Mouse (Mus musculus) Patski (cell line): ENCODE data around the gene Lrp2. TPM values are rescaled to one million over a fixed set of nuclear protein-coding genes. Genes with fewer than 3 reads are reported as not detected.
A peak's percentile ranks its signal among the peaks of the same experiment; 100 is the strongest.

Source experiments
- ATAC-seq: fragments of 100-300 bp; one replicate; pipeline ENCODE4 v1.8.0; 2021
- CTCF ChIA-PET: fragments of 350-600 bp; sonication (Branson Sonifier 250); formaldehyde crosslinking; loops from one replicate; lab custom pipeline; 2022; ENCODE audit warnings: inconsistent platforms; lab: Charles Lee
- POLR2A ChIA-PET: fragments of 350-600 bp; sonication (Branson Sonifier 250); formaldehyde crosslinking; loops from one replicate; lab custom pipeline; 2022; ENCODE audit warnings: antibody characterized with exemption, inconsistent platforms; lab: Charles Lee
- DNase-seq: peaks from one replicate; pipeline ENCODE4 v3.0.0-alpha.2; 2011; ENCODE audit warnings: low read depth, low spot score
- H3K27me3 ChIP-seq: fragments of 371-371 bp; one replicate; pipeline ENCODE4 v1.5.1; 2021
- CTCF ChIP-seq: fragments of 100-300 bp; IDR thresholded peaks from one replicate; pipeline ENCODE4 v1.5.1; 2021
- in situ Hi-C: fragments of 300-500 bp; cut with MboI; formaldehyde crosslinking; loops from 3 replicates; pipeline ENCODE4 v1.11.1; 2018; ENCODE audit warnings: low pct_unique_long_range_greater_than_20kb, mixed read lengths
- polyA plus RNA-seq: library from polyadenylated mRNA; unstranded; gene quantifications from one replicate; pipeline ENCODE4 v1.2.3, GENCODE M21; 2021

The Lrp2 gene
- polyA plus RNA-seq, 1 experiment from 2014 or later, result 39.0 TPM

DNA sequence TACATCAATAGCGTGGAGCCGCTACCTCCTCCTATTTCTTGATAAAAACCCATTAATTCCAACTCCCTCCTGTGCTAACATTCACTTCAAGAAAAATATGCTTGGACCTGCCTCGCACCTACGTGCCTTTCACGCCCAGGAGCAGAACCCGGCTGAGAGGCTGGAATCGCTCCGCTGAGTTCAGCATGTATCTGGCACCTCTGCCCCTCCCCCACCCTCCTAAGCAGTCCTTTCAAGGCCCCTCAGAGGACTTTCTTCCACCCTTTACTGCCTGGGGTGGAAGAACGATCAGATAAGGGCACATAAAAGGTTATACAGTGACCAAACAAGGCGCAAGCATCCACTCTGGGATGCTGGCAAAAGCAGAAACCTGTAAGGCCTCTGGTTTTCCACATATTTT lies 26.4 kb upstream of the Lrp2 start:
- in situ Hi-C loops, result no loop called here
- DNase-seq (no peak), ATAC-seq (no peak)
- ChIA-PET CTCF (no interaction called here), POLR2A (no interaction called here)
- TF ChIP-seq CTCF, result no peak
- H3K27me3 ChIP-seq, result no peaks in the 10 kb centered on the region

DNA sequence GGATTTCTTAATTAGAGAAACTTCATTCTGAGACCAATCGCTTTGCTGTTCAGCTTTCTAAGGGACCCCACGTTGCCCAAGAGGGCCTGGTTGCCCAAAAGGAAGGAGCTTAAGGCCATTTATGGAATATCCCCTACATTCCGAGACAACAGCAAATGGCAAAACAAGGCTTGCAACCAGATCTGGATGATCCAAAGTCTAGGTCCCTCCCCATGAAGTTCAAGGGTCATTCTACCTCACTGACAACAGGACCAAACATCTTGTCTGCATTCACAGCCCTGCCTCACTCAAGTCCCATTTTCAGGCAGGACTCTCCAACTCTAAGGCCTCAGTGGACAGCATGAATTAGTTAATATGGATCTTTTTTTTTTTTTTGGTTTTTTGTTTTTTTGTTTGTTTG lies 20.8 kb upstream of the Lrp2 start:
- in situ Hi-C loops, result no loop called here
- ATAC-seq, result no peak
- POLR2A ChIA-PET, result interaction anchor here (0.6 kb wide), 1 partner anchor 8 kb away, joined by 4 read pairs; no protein-coding TSS in a partner anchor
- no peaks in the 10 kb centered on the region for H3K27me3 ChIP-seq
- no peak for DNase-seq
- no peak for TF ChIP-seq CTCF
- CTCF ChIA-PET, result interaction anchor here (0.6 to 1.0 kb wide), 2 partner anchors 27 to 152 kb away, joined by 3 read pairs; no protein-coding TSS in a partner anchor

- CTCF ChIA-PET, result no interaction called here
- in situ Hi-C loops, result no loop called here
- TF ChIP-seq CTCF, result no peak
- DNase-seq, result no peak
- POLR2A ChIA-PET, result no interaction called here
- no peak for ATAC-seq
- H3K27me3 ChIP-seq, result no peaks in the 10 kb centered on the region
These were observed 18.0 kb upstream of the Lrp2 start for GRCm38 (mm10) chr2:69603726-69604393.

DNA sequence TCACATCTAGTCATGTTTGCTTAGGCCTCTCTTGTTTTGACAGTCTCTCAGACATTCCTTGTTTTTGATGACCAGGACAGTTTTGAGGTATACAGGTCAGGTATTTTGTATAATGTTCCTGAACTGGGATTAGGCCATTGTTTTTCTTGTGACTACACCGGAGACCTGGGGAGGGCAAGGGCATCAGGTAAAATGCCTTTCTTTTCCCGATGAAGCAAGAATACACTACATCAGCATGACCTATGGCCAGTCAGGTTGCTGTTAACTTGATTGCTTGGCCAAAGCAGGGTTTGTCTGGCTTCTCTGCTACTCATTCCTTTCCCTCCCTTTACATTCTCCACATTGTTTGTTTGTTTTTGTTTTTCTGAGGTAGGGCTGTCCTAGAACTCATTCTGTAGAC lies 7.3 kb upstream of the Lrp2 start:
- no peaks in the 10 kb centered on the region for H3K27me3 ChIP-seq
- ChIA-PET CTCF (interaction anchor here (1.3 kb wide), 1 partner anchor 27 kb away, joined by 3 read pairs; no protein-coding TSS in a partner anchor), POLR2A (no interaction called here)
- TF ChIP-seq CTCF, result no peak
- no peak for DNase-seq
- ATAC-seq, result no peak
- in situ Hi-C loops, result no loop called here

GRCm38 (mm10) chr2:69592536-69592935 lies 6.7 kb upstream of the Lrp2 start:
- CTCF ChIA-PET, result no interaction called here
- in situ Hi-C loops, result no loop called here
- ATAC-seq (no peak), DNase-seq (no peak)
- TF ChIP-seq CTCF, result no peak
- H3K27me3 ChIP-seq, result no peaks in the 10 kb centered on the region
- POLR2A ChIA-PET, result no interaction called here

- in situ Hi-C loops, result no loop called here
- POLR2A ChIA-PET, result no interaction called here
- no peak for TF ChIP-seq CTCF
- DNase-seq (no peak), ATAC-seq (no peak)
- H3K27me3 ChIP-seq, result no peaks in the 10 kb centered on the region
- CTCF ChIA-PET, result interaction anchor here (1.7 kb wide), 1 partner anchor 16 kb away, joined by 6 read pairs; no protein-coding TSS in a partner anchor
These were observed 6.2 kb upstream of the Lrp2 start for GRCm38 (mm10) chr2:69591966-69592505.

GRCm38 (mm10) chr2:69590548-69590947 lies 4.7 kb upstream of the Lrp2 start:
- no peak for TF ChIP-seq CTCF
- in situ Hi-C loops, result no loop called here
- ATAC-seq (no peak), DNase-seq (no peak)
- ChIA-PET CTCF (interaction anchor here (1.6 to 1.7 kb wide), 2 partner anchors 14 to 40 kb away, joined by 4 to 6 read pairs; no protein-coding TSS in a partner anchor), POLR2A (no interaction called here)
- H3K27me3 ChIP-seq, result no peaks in the 10 kb centered on the region

GRCm38 (mm10) chr2:69587896-69588295 lies 2.0 kb upstream of the Lrp2 start:
- DNase-seq (peak; percentile 85), ATAC-seq (peak; percentile 61)
- no peak for TF ChIP-seq CTCF
- ChIA-PET CTCF (interaction anchor here (1.5 kb wide), 1 partner anchor 10 kb away, joined by 4 read pairs; no protein-coding TSS in a partner anchor), POLR2A (no interaction called here)
- in situ Hi-C loops, result no loop called here
- no peaks in the 10 kb centered on the region for H3K27me3 ChIP-seq

- in situ Hi-C loops, result no loop called here
- ChIA-PET CTCF (no interaction called here), POLR2A (no interaction called here)
- ATAC-seq (no peak), DNase-seq (no peak)
- TF ChIP-seq CTCF, result no peak
- H3K27me3 ChIP-seq, result no peaks in the 10 kb centered on the region
These were observed 1.2 kb upstream of the Lrp2 start for GRCm38 (mm10) chr2:69586821-69587728.

GRCm38 (mm10) chr2:69585191-69585885 lies 527 bp downstream of the Lrp2 start:
- POLR2A ChIA-PET, result interaction anchor here (1.4 kb wide), 1 partner anchor 14 kb away, joined by 3 read pairs; no protein-coding TSS in a partner anchor
- CTCF ChIA-PET, result interaction anchor here (0.9 kb wide), 1 partner anchor 9 kb away, joined by 3 read pairs; no protein-coding TSS in a partner anchor
- no peak for DNase-seq
- in situ Hi-C loops, result no loop called here
- TF ChIP-seq CTCF, result no peak
- ATAC-seq, result peak; percentile 28
- H3K27me3 ChIP-seq, result no peaks in the 10 kb centered on the region
